Mouse (Mus musculus): Measurements from ENCODE around the gene Fkbp6. TPM values are rescaled to one million over a fixed set of nuclear protein-coding genes. Genes with fewer than 3 reads are reported as not detected.

Gene Fkbp6
- polyA plus RNA-seq (2015; fragmentation: Nextera tagmentation; extraction: Ambion mirVana) = 0.13 and 0.28 TPM in 2 replicates

DNA sequence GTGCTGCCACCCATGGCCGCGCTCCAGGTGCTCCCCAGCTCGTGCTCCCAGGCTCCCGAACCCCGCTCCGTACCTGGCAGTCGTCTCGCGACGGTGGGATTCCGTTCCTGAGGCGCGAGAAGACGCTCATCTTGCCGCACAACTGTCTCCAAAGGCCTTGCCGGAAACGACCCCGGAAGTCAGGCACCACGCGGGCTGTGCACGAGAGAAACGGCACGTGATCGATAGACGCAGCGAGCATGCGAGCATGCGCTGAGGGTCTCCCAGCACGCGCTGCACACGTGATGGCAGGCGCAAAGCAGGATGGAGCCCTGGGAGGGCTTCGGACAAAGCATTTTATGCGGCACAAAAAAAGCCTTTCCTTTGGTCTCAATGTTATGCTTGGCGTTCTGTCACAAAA, at the start of gene Fkbp6:
Fkbp6 (minus strand) TSS at position 183 of the 400 bp plus-strand sequence.
- Histone ChIP-seq H3K36me3 (no peaks in the 10 kb centered on the region), H3K4me1 (replicated peaks) (no peaks in the 10 kb centered on the region), H3K4me2 (no peak within 1 kb of the TSS), H3K27me3 (peaks cover 21% of the 10 kb centered on the region), H3K9ac (no peak within 1 kb of the TSS), H3K4me3 (no peak within 1 kb of the TSS), H3K9me3 (no peaks in the 10 kb centered on the region), H3K27ac (no peak within 1 kb of the TSS)
- ATAC-seq (ENCODE audit: low FRiP score) = no peak
- 90% methylated on average over 35 of the region's 35 CpGs for WGBS

GRCm38 (mm10) chr5:135399382-135399781, 49.5 kb upstream of the Fkbp6 start:
- no peak overlapping the region for H3K27ac ChIP-seq
- no peaks in the 10 kb centered on the region for H3K9me3 ChIP-seq
- ATAC-seq (ENCODE audit: low FRiP score) = no peak
- H3K27me3 ChIP-seq = no peaks in the 10 kb centered on the region
- no peak overlapping the region for H3K4me2 ChIP-seq
- peaks cover 6% of the 10 kb centered on the region for H3K4me1 ChIP-seq (replicated peaks)
- 80% methylated on average over 6 of the region's 6 CpGs for WGBS
- no peak overlapping the region for H3K4me3 ChIP-seq
- no peaks in the 10 kb centered on the region for H3K36me3 ChIP-seq
- no peak overlapping the region for H3K9ac ChIP-seq

DNA sequence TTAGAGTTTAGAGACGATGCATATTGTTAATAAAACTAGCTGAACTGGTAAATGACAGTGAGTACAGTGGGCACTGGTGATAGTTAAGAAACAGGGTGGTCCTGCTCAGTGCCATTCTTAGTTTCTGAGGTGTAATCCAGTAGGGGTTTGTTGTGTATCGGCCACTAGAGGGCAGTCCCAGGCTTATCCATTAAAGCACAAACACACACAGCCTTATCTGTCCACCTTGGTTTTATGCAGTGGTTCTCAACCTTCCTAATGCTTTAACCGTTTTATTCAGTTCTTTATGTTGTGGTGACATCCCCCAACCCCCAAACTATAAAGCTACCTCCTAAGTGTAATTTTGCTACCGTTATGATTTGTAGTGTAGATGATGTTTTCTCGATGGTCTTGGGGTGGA, 46.0 kb upstream of the Fkbp6 start:
- WGBS = 49% methylated on average over 5 of the region's 5 CpGs
- Histone ChIP-seq H3K27ac (no peak overlapping the region), H3K27me3 (no peaks in the 10 kb centered on the region), H3K9ac (no peak overlapping the region), H3K4me1 (replicated peaks) (peaks cover 23% of the 10 kb centered on the region), H3K4me3 (no peak overlapping the region), H3K36me3 (peaks cover 14% of the 10 kb centered on the region), H3K4me2 (no peak overlapping the region), H3K9me3 (no peaks in the 10 kb centered on the region)
- no peak for ATAC-seq (ENCODE audit: low FRiP score)

GRCm38 (mm10) chr5:135394004-135394823, 44.4 kb upstream of the Fkbp6 start, which contains the start of gene Pom121:
Gene Pom121 (minus strand): TSS chr5:135394546.
- H3K27ac ChIP-seq = peak within 1 kb of the TSS; percentile 90
- H3K9me3 ChIP-seq = no peaks in the 10 kb centered on the region
- ATAC-seq (ENCODE audit: low FRiP score) = peak; percentile 92
- peaks cover 29% of the 10 kb centered on the region for H3K36me3 ChIP-seq
- peak within 1 kb of the TSS; percentile 99 for H3K9ac ChIP-seq
- peak within 1 kb of the TSS; percentile 91 for H3K4me2 ChIP-seq
- peaks cover 23% of the 10 kb centered on the region for H3K4me1 ChIP-seq (replicated peaks)
- under 1% methylated on average over 81 of the region's 110 CpGs for WGBS
- peak within 1 kb of the TSS; percentile 100 for H3K4me3 ChIP-seq
- no peaks in the 10 kb centered on the region for H3K27me3 ChIP-seq

GRCm38 (mm10) chr5:135383771-135384170, 33.9 kb upstream of the Fkbp6 start:
- Histone ChIP-seq H3K4me3 (no peak overlapping the region), H3K36me3 (peaks cover 97% of the 10 kb centered on the region), H3K27ac (no peak overlapping the region), H3K9ac (no peak overlapping the region), H3K4me2 (no peak overlapping the region), H3K27me3 (no peaks in the 10 kb centered on the region), H3K9me3 (no peaks in the 10 kb centered on the region), H3K4me1 (replicated peaks) (no peaks in the 10 kb centered on the region)
- WGBS = 88% methylated on average over 10 of the region's 10 CpGs
- no peak for ATAC-seq (ENCODE audit: low FRiP score)

- WGBS = 96% methylated on average over 7 of the region's 7 CpGs
- Histone ChIP-seq H3K9me3 (no peaks in the 10 kb centered on the region), H3K27me3 (no peaks in the 10 kb centered on the region), H3K36me3 (peaks cover 97% of the 10 kb centered on the region), H3K4me2 (no peak overlapping the region), H3K4me1 (replicated peaks) (no peaks in the 10 kb centered on the region), H3K27ac (no peak overlapping the region), H3K4me3 (no peak overlapping the region), H3K9ac (no peak overlapping the region)
- no peak for ATAC-seq (ENCODE audit: low FRiP score)
These were observed 32.9 kb upstream of the Fkbp6 start for GRCm38 (mm10) chr5:135382746-135383145.

DNA sequence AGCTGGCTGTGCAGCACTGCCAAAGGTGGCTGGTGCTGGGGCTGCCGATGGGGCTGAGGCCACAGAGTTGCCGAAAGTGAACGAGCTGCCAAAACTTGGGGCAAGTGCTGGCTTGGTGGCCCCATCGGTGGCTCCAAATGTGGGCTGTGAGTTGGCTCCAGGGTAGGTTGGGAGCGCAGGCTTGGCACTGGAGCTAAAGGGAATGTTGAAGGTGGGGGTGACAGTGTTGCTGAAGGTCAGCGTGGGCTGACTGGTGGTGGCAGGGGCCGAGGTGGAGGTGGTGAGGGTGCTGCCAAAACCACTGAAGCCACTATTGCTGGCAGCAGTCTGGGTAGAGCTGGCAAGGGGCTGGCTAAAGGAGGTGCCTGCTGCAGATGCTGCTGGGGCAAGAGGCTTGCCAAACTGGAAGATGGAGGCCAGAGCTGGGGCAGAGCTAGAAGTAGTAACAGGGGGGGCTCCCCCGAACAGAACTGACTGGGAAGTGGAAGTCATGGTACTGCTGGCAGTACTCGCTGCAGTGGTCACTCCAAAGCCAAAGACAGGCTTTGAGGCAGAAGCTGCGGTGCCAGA, 31.6 kb upstream of the Fkbp6 start:
- ATAC-seq (ENCODE audit: low FRiP score) = no peak

GRCm38 (mm10) chr5:135380681-135381080, 30.8 kb upstream of the Fkbp6 start:
- Histone ChIP-seq H3K9ac (no peak overlapping the region), H3K4me3 (no peak overlapping the region), H3K36me3 (peaks cover 99% of the 10 kb centered on the region), H3K9me3 (no peaks in the 10 kb centered on the region), H3K27me3 (no peaks in the 10 kb centered on the region), H3K4me2 (no peak overlapping the region), H3K4me1 (replicated peaks) (no peaks in the 10 kb centered on the region), H3K27ac (no peak overlapping the region)
- ATAC-seq (ENCODE audit: low FRiP score) = no peak
- WGBS = 95% methylated on average over 4 of the region's 4 CpGs

More for the DNA sequence above, 31.6 kb upstream of the Fkbp6 start:
- H3K9me3 ChIP-seq = no peaks in the 10 kb centered on the region
- no peaks in the 10 kb centered on the region for H3K4me1 ChIP-seq (replicated peaks)
- no peak overlapping the region for H3K27ac ChIP-seq
- no peaks in the 10 kb centered on the region for H3K27me3 ChIP-seq
- H3K36me3 ChIP-seq = peaks cover 97% of the 10 kb centered on the region
- no peak overlapping the region for H3K4me2 ChIP-seq
- 95% methylated on average over 10 of the region's 10 CpGs for WGBS
- H3K9ac ChIP-seq = no peak overlapping the region
- no peak overlapping the region for H3K4me3 ChIP-seq

- no peak overlapping the region for H3K9ac ChIP-seq
- ATAC-seq (ENCODE audit: low FRiP score) = no peak
These were observed 26.5 kb upstream of the Fkbp6 start for GRCm38 (mm10) chr5:135376341-135376740.

DNA sequence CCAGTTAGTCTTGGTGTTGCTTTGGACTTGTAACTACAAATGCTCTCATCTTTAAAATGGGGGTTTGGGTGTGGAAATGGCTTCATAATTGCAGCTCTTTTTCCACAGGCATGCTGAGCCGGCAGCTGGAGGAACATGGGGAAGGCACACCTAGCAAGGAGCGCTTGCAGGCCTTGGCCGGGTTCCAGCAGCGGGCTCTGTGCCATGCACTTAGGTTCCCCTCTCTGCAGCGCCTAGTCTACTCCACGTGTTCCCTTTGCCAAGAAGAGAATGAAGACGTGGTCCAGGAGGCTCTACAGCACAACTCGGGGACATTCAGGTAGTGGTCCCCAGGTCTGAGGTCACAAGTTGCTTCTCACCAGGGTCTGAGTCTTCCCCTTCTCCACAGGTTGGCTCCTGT, 25.3 kb upstream of the Fkbp6 start:
- no peak overlapping the region for H3K4me2 ChIP-seq

More at GRCm38 (mm10) chr5:135376341-135376740, 26.5 kb upstream of the Fkbp6 start:
- Histone ChIP-seq H3K27me3 (no peaks in the 10 kb centered on the region), H3K4me3 (no peak overlapping the region), H3K36me3 (peaks cover 99% of the 10 kb centered on the region), H3K27ac (no peak overlapping the region), H3K4me2 (no peak overlapping the region), H3K9me3 (no peaks in the 10 kb centered on the region), H3K4me1 (replicated peaks) (no peaks in the 10 kb centered on the region; the same call in 1 of the 2 replicates)
- 70% methylated on average over 2 of the region's 2 CpGs for WGBS

DNA sequence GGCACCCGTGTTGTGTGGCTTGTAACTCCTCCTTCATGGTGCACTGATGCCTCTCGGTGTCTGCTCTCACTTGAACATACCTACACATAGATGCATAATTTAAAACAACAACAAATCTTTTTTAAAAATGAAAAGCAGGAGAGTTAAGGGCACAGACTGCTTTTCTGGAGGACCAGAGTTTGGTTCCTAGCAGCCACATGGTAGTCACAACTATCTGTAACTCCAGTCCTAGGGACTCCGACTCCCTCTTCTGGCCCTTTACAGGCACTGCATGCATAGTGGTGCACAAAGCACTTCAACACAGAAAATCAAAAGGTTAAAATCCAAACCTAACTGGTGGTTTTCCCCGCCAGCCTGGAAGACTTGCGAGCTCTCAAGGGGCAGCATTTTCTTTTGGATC, 23.8 kb upstream of the Fkbp6 start:
- H3K4me3 ChIP-seq = no peak overlapping the region
- no peaks in the 10 kb centered on the region for H3K27me3 ChIP-seq
- H3K27ac ChIP-seq = no peak overlapping the region
- H3K4me1 ChIP-seq (replicated peaks) = peaks cover 20% of the 10 kb centered on the region
- no peak for ATAC-seq (ENCODE audit: low FRiP score)
- H3K4me2 ChIP-seq = no peak overlapping the region
- H3K9me3 ChIP-seq = no peaks in the 10 kb centered on the region
- WGBS = 96% methylated on average over 5 of the region's 5 CpGs
- peaks cover 73% of the 10 kb centered on the region for H3K36me3 ChIP-seq
- no peak overlapping the region for H3K9ac ChIP-seq

More for the DNA sequence above, 25.3 kb upstream of the Fkbp6 start:
- peaks cover 89% of the 10 kb centered on the region for H3K36me3 ChIP-seq
- H3K4me3 ChIP-seq = no peak overlapping the region
- peaks cover 12% of the 10 kb centered on the region for H3K4me1 ChIP-seq (replicated peaks)
- WGBS = 77% methylated on average over 8 of the region's 8 CpGs
- H3K27ac ChIP-seq = no peak overlapping the region
- H3K9me3 ChIP-seq = no peaks in the 10 kb centered on the region
- no peak overlapping the region for H3K9ac ChIP-seq
- ATAC-seq (ENCODE audit: low FRiP score) = no peak
- H3K27me3 ChIP-seq = no peaks in the 10 kb centered on the region

DNA sequence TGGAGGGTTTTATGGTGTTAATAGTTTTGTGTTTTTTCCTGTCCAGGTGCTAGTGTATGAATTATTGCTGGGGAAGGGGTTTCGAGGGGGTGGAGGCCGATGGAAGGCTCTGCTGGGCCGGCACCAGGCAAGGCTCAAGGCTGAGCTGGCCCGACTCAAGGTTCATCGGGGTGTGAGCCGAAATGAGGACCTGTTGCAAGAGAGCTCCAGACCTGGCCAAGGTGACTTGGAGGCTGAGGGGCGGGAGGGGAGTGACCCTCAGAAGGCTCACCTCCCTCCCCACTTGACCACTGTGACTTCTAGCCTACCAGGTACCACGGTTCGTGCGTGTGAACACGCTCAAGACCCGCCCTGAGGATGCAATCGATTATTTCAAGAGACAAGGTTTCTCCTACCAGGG, 21.4 kb upstream of the Fkbp6 start:
- WGBS = 95% methylated on average over 13 of the region's 13 CpGs
- Histone ChIP-seq H3K4me2 (no peak overlapping the region; the same call in 1 of the 2 replicates), H3K4me1 (replicated peaks) (peaks cover 20% of the 10 kb centered on the region), H3K4me3 (0 out of 2 replicates have a peak overlapping the region, but pooled peaks have one; percentile 5), H3K36me3 (peaks cover 49% of the 10 kb centered on the region), H3K27me3 (0 out of 2 replicates have a peak, but pooled peaks cover 6% of the 10 kb centered on the region), H3K9me3 (no peaks in the 10 kb centered on the region), H3K9ac (no peak overlapping the region), H3K27ac (no peak overlapping the region)
- ATAC-seq (ENCODE audit: low FRiP score) = no peak

Measured in hindbrain, embryonic 13.5 days (tissue).